8 mouse cellular contexts compared by ENCODE assay signal in genomic region chr3:122480065-122480675, GRCm38 (mm10).
DNase-seq lines count a peak whose midpoint lies in the region; ATAC-seq lines count a peak whose summit lies in the region.
"Had no signal": no experiment of that assay in that cellular context is flagged by ENCODE, and none has a peak within 500 bp of the region (broad histone marks: within the 10 kb centered on the region; RNA-seq: fewer than 3 reads in every experiment).

No protein-coding gene starts in this region.

- H3K4me3 ChIP-seq in forebrain, embryonic 12.5 days (replicated peaks): no peak overlapping the region

- peak; percentile 24; the same call in 1 of the 2 replicates for ATAC-seq in forebrain, embryonic 12.5 days (ENCODE audit: low FRiP score)
- ATAC-seq: activated CD4-positive, CD25-positive, alpha-beta regulatory T cell, adult 4 months had no signal

- no peak overlapping the region for H3K4me2 ChIP-seq in forebrain, embryonic 12.5 days

- H3K27me3 ChIP-seq in forebrain, embryonic 12.5 days: no peaks in the 10 kb centered on the region
- H3K27me3 ChIP-seq in splenic B cell, adult 2 months (ENCODE audit: control insufficient read depth, insufficient read depth, low read length, poor library complexity, severe bottlenecking): no peaks in the 10 kb centered on the region

- WGBS in forebrain, embryonic 12.5 days: 30% methylated on average over 8 of the region's 8 CpGs

- DNase-seq in right cerebral cortex, postnatal 10 days (ENCODE audit: low spot score in 2 of 2): peak; percentile 80 to 90
- no peak for DNase-seq in right cerebral cortex, adult 2 months (ENCODE audit: low spot score in 2 of 2)
- DNase-seq in layer of hippocampus, postnatal 10 days (ENCODE audit: low spot score in 2 of 2): peak; percentile 51 to 62
- DNase-seq in splenic B cell, adult 2 months (ENCODE audit: low read depth, low spot score): peak; percentile 42
- DNase-seq in thymus, postnatal 10 days (ENCODE audit: low spot score in 2 of 2): no peak
- DNase-seq in cerebellum, adult 11 months: no peak

- H3K9ac ChIP-seq in forebrain, embryonic 12.5 days: no peak overlapping the region

- H3K36me3 ChIP-seq in forebrain, embryonic 12.5 days (replicated peaks): no peaks in the 10 kb centered on the region
- peaks cover 9% of the 10 kb centered on the region; the same call in 1 of the 2 replicates for H3K36me3 ChIP-seq in splenic B cell, adult 2 months (ENCODE audit: control insufficient read depth, insufficient read depth, low read length, poor library complexity, severe bottlenecking)

- no peaks in the 10 kb centered on the region for H3K9me3 ChIP-seq in forebrain, embryonic 12.5 days

- H3K4me1 ChIP-seq in forebrain, embryonic 12.5 days: peaks cover 87% of the 10 kb centered on the region

- H3K27ac ChIP-seq in forebrain, embryonic 12.5 days: no peak overlapping the region

Comparison
In these comparisons a context has a peak if more than half of its experiments do, and no peak if none do; other contexts are left out.
1. DNase-seq: peak in right cerebral cortex, postnatal 10 days (2 of 2), layer of hippocampus, postnatal 10 days (2 of 2) and splenic B cell, adult 2 months (single experiment); none in right cerebral cortex, adult 2 months (0 of 2), thymus, postnatal 10 days (0 of 2) and cerebellum, adult 11 months (single experiment).